Mouse (Mus musculus) left cerebral cortex, postnatal 4 days (tissue): Measurements from ENCODE around the gene Rcor2. TPM values are rescaled to one million over a fixed set of nuclear protein-coding genes. Genes with fewer than 3 reads are reported as not detected.

ENCODE experiments used
- DNase-seq: peaks from one replicate; pipeline ENCODE4 v3.0.0-alpha.2; 2022
- intact Hi-C: fragments of 180-260 bp; cut with DNase I; formaldehyde crosslinking; loops from one replicate; pipeline ENCODE4 v1.15.1; 2025
- total RNA-seq, 2 experiments: library from RNA; stranded (reverse); gene quantifications; 2 replicates each; pipeline ENCODE4 v1.2.3; 2021

The Rcor2 gene
- total RNA-seq, 2 experiments from 2014 or later = 29.7 to 30.4 TPM

DNA sequence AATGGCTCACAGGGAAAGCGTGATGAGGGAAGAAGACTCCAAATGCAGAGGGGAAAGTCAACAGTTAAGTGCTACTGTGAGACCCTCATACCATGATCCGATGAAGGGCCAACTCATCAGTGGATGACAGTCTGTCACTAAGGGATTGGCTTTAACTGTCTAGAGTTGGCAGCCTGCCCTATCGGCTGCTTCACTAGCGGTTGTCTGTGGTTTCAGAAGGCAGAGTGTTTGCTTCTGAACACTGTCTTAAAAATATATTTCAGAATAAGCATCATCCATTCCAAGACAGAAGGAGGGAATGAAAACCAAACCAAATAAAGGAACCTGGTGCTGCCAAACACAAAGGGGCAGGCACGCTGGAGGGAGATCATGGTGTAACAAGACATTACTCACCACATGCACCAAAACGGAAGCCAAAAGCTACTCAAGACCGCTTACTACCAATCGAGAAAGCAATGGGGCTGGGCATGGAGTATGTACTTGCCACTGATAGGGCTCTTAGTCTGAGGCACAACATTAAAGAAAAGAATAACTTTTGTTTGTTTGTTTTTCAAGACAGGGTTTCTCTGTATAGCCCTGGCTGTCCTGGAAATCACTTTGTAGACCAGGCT lies 48.0 kb downstream of the Rcor2 start:
- peak; percentile 73 for DNase-seq
- intact Hi-C loops = no loop called here

DNA sequence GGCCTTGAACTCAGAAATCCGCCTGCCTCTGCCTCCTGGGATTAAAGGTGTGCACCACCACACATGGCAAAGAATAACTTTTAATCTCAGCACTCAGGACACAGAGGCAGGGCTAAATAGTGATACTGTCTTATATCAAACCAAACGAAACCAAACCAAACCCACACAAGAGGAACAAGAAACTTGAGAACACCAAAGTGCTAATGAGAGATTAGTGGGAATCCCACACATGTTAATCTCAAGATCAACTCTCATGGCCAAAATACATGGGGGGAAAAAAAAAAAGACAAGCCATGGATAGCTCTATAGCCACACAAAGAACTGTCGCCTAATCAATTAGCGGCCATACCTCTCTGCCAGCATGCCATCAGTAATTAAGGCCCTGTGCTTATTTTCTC lies 48.5 kb downstream of the Rcor2 start:
- DNase-seq = no peak
- intact Hi-C loops = no loop called here

DNA sequence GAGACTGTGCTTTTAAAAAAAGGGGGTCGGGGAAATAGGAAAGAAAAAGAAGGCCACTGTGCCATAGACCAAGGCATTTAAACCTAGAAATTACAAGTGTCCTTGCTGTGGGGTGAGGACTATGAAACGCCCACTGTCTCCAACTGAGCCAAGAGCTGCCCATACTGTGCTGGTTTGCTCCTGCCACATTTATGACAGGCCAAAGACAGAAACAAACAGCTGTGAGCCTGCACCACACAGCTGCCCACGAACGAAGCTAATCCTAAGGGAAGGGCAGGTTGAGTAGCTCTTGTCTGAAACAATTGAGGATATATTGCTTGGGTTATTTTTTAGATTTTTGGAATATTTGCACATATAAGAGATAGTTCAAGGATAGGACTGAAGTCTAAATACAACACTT lies 49.7 kb downstream of the Rcor2 start:
- DNase-seq = no peak
- intact Hi-C loops = no loop called here

DNA sequence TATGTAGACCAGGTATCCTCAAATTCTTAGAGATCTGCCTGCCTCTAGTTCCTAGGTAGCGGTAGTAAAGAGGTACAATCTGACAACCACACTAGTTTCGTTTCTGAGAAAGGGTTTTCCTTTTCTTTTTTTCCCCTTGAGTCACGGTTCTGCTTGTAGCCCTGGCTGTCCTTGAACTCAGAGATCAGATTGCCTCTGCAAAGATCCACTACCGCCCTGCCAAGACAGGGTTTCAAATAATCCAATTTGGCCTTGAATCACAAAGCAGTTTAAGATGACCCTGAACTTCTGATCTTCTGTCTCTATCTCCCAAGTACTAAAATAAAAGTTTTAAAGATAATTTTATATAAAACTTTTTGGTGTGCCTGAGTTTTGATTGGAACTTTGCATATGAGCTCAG lies 50.6 kb downstream of the Rcor2 start:
- intact Hi-C loops = no loop called here
- DNase-seq = no peak

DNA sequence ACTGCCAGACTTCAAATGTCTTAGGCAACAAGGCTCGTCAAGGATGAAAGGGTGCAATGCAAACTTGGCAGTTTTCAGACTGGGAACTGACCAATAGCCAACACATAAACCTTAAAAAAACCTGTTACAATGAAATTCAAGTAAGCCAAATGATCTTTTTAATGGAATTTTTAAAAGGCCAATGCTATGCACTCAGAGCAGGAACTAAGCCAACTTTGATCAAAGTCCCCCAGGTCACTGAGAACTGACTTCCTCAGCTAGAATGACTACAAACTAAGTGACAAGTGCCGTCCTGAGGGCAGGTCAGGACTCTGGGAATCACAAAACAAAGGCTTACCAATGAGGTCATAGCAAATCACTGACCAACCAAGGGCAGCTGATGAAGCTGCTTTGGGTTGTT lies 53.1 kb downstream of the Rcor2 start:
- intact Hi-C loops = no loop called here
- no peak for DNase-seq

DNA sequence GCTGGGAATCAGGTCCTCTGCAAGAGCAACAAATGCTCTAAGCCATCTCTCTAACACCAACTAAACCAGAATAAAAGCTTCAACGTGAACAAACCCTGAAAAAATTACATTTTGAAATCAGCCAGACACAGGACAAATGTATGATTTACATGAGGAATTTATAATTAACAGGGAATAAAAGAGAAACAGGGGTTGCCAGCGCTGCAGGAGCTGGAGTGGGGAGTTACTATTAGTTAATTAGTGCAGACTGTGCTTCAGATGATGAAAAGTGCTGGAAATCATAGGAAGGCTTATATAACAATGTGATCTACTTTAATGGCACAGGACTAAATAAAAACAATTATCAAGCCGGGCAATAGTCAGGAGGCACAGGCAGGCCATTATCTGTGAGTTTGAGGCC lies 54.3 kb downstream of the Rcor2 start:
- no peak for DNase-seq
- intact Hi-C loops = no loop called here

Other genes with a start within 250 kb of the Rcor2 start
- gene Fermt3, start 247.9 kb upstream of the Rcor2 start, total RNA-seq = 1 to 10 TPM; 3.2 to 3.4 TPM
- 100 to 1,000 TPM; 127 to 130 TPM for gene Stip1, start 227.4 kb upstream of the Rcor2 start, total RNA-seq
- gene Macrod1, start 210.5 kb upstream of the Rcor2 start, total RNA-seq = 1 to 10 TPM; 5.5 to 6.3 TPM
- gene Flrt1, start 161.6 kb upstream of the Rcor2 start, total RNA-seq = 10 to 100 TPM; 22.4 to 23.5 TPM
- 100 to 1,000 TPM; 181 TPM for gene Otub1, start 61.0 kb upstream of the Rcor2 start, total RNA-seq
- gene Cox8a, start 49.7 kb upstream of the Rcor2 start, total RNA-seq = 100 to 1,000 TPM; 469 to 499 TPM
- gene Naa40, start 26.1 kb upstream of the Rcor2 start, total RNA-seq = 10 to 100 TPM; 45.6 to 49.9 TPM
- 100 to 1,000 TPM in 1 of 2 experiments, 10 to 100 TPM in 1; 91.2 to 108 TPM for gene Mark2, start 74.5 kb downstream of the Rcor2 start, total RNA-seq
- 10 to 100 TPM; 38.9 to 43.9 TPM for gene Spindoc, start 115.7 kb downstream of the Rcor2 start, total RNA-seq
- gene 2700081O15Rik, start 150.3 kb downstream of the Rcor2 start, total RNA-seq = 100 to 1,000 TPM; 145 to 166 TPM
- gene Rtn3, start 216.0 kb downstream of the Rcor2 start, total RNA-seq = 100 to 1,000 TPM; 589 to 625 TPM
- 10 to 100 TPM; 23.6 to 24.6 TPM for gene Atl3, start 226.7 kb downstream of the Rcor2 start, total RNA-seq